Comparison of ENCODE assay signal across 12 mouse cellular contexts in genomic region chr11:119419327-119420118, GRCm38 (mm10). TPM values are rescaled to one million over a fixed set of nuclear protein-coding genes. Genes with fewer than 3 reads are reported as not detected.
DNase-seq lines count a peak whose midpoint lies in the region; ATAC-seq and TF ChIP-seq lines count a peak whose summit lies in the region.
"Had no signal": no experiment of that assay in that cellular context is flagged by ENCODE, and none has a peak within 500 bp of the region (broad histone marks: within the 10 kb centered on the region; RNA-seq: fewer than 3 reads in every experiment).

No protein-coding gene starts in this region.

- H3K4me3 ChIP-seq in heart, embryonic 10.5 days, result no peak overlapping the region
- H3K4me3 ChIP-seq in heart, embryonic 12.5 days, result no peak overlapping the region
- H3K4me3 ChIP-seq in lung, embryonic 14.5 days (ENCODE audit: low read depth, low read length), result no peak overlapping the region
- H3K4me3 ChIP-seq in lung, adult 2 months (replicated peaks; ENCODE audit: extremely low read depth, low read depth, low read length), result no peak overlapping the region
- H3K4me3 ChIP-seq in neural tube, embryonic 11.5 days (ENCODE audit: low read depth, low read length), result no peak overlapping the region
- H3K4me3 ChIP-seq in midbrain, embryonic 16.5 days (ENCODE audit: low read depth, low read length), result no peak overlapping the region

- no peak for ATAC-seq in heart, embryonic 12.5 days (ENCODE audit: insufficient number of reproducible peaks, low FRiP score)
- ATAC-seq in lung, embryonic 14.5 days (ENCODE audit: insufficient read depth), result no peak
- ATAC-seq in granulocyte monocyte progenitor cell, adult 5-6 weeks (replicated peaks; ENCODE audit: poor library complexity, severe bottlenecking), result peak; percentile 87
- ATAC-seq in neural tube, embryonic 11.5 days (ENCODE audit: insufficient read depth, low FRiP score, low TSS enrichment), result no peak
- ATAC-seq in midbrain, embryonic 16.5 days, result no peak

- no peaks in the 10 kb centered on the region for H3K9me3 ChIP-seq in heart, embryonic 10.5 days
- H3K9me3 ChIP-seq in heart, embryonic 12.5 days (replicated peaks), result no peaks in the 10 kb centered on the region
- no peaks in the 10 kb centered on the region for H3K9me3 ChIP-seq in lung, embryonic 14.5 days (ENCODE audit: low read depth, low read length)
- no peaks in the 10 kb centered on the region for H3K9me3 ChIP-seq in neural tube, embryonic 11.5 days (ENCODE audit: control insufficient read depth, low read length)
- H3K9me3 ChIP-seq in midbrain, embryonic 16.5 days (replicated peaks; ENCODE audit: control insufficient read depth, low read length, poor library complexity, severe bottlenecking), result no peaks in the 10 kb centered on the region
- H3K9me3 ChIP-seq: G1E had no signal

- TF ChIP-seq CTCF in lung, embryonic 14.5 days (IDR thresholded peaks at IDR 0.05; ENCODE audit: low read depth), result no peak
- no peak for TF ChIP-seq CTCF in lung, adult 2 months (IDR thresholded peaks at IDR 0.05; ENCODE audit: insufficient read depth, low read length)

- H3K9ac ChIP-seq in heart, embryonic 12.5 days, result no peak overlapping the region
- H3K9ac ChIP-seq in lung, embryonic 14.5 days, result no peak overlapping the region
- no peak overlapping the region for H3K9ac ChIP-seq in neural tube, embryonic 11.5 days (ENCODE audit: low read length)
- H3K9ac ChIP-seq in midbrain, embryonic 16.5 days (ENCODE audit: low read depth, low read length), result no peak overlapping the region

- H3K27me3 ChIP-seq in heart, embryonic 10.5 days (ENCODE audit: insufficient read depth, poor library complexity, severe bottlenecking), result no peaks in the 10 kb centered on the region
- no peaks in the 10 kb centered on the region for H3K27me3 ChIP-seq in heart, embryonic 12.5 days (replicated peaks)
- H3K27me3 ChIP-seq in lung, embryonic 14.5 days (ENCODE audit: insufficient read depth, low read length), result no peaks in the 10 kb centered on the region
- no peaks in the 10 kb centered on the region for H3K27me3 ChIP-seq in neural tube, embryonic 11.5 days (ENCODE audit: control insufficient read depth, insufficient read depth, low read length)
- H3K27me3 ChIP-seq in midbrain, embryonic 16.5 days (ENCODE audit: control insufficient read depth, insufficient read depth, low read depth, low read length), result no peaks in the 10 kb centered on the region

- H3K36me3 ChIP-seq in heart, embryonic 10.5 days, result peaks cover 70% of the 10 kb centered on the region
- peaks cover 78% of the 10 kb centered on the region for H3K36me3 ChIP-seq in heart, embryonic 12.5 days
- peaks cover 40% of the 10 kb centered on the region for H3K36me3 ChIP-seq in lung, embryonic 14.5 days (ENCODE audit: insufficient read depth)
- H3K36me3 ChIP-seq in neural tube, embryonic 11.5 days (ENCODE audit: control insufficient read depth, insufficient read depth, low read length), result no peaks in the 10 kb centered on the region
- H3K36me3 ChIP-seq in midbrain, embryonic 16.5 days (ENCODE audit: control insufficient read depth, insufficient read depth, low read length), result no peaks in the 10 kb centered on the region

- 54% methylated on average over 16 of the region's 16 CpGs for WGBS in heart, embryonic 10.5 days
- WGBS in heart, embryonic 12.5 days, result 55% methylated on average over 16 of the region's 16 CpGs
- 35% methylated on average over 16 of the region's 16 CpGs for WGBS in lung, embryonic 14.5 days
- WGBS in lung, adult 2 months, result 41% methylated on average over 16 of the region's 16 CpGs
- 62% methylated on average over 16 of the region's 16 CpGs for WGBS in neural tube, embryonic 11.5 days
- WGBS in midbrain, embryonic 16.5 days, result 66% methylated on average over 16 of the region's 16 CpGs

- peak overlapping the region; percentile 62 for H3K27ac ChIP-seq in heart, embryonic 10.5 days
- H3K27ac ChIP-seq in heart, embryonic 12.5 days (ENCODE audit: poor library complexity, severe bottlenecking), result no peak overlapping the region; the same call in 1 of the 2 replicates
- H3K27ac ChIP-seq in lung, embryonic 14.5 days (ENCODE audit: low read depth), result peak overlapping the region; percentile 83
- H3K27ac ChIP-seq in neural tube, embryonic 11.5 days (ENCODE audit: low read depth, low read length), result no peak overlapping the region
- no peak overlapping the region for H3K27ac ChIP-seq in midbrain, embryonic 16.5 days (ENCODE audit: low read length)
- H3K27ac ChIP-seq: macrophage had no signal

- H3K4me2 ChIP-seq in heart, embryonic 12.5 days, result no peak overlapping the region
- no peak overlapping the region; the same call in 1 of the 2 replicates for H3K4me2 ChIP-seq in lung, embryonic 14.5 days
- H3K4me2 ChIP-seq in neural tube, embryonic 11.5 days (ENCODE audit: low read depth), result no peak overlapping the region
- H3K4me2 ChIP-seq in midbrain, embryonic 16.5 days (ENCODE audit: low read length), result no peak overlapping the region

- H3K4me1 ChIP-seq in heart, embryonic 10.5 days, result peaks cover 13% of the 10 kb centered on the region
- peaks cover 13% of the 10 kb centered on the region; the same call in 1 of the 2 replicates for H3K4me1 ChIP-seq in heart, embryonic 12.5 days (replicated peaks)
- H3K4me1 ChIP-seq in lung, embryonic 14.5 days (ENCODE audit: insufficient read depth), result no peaks in the 10 kb centered on the region; the same call in 1 of the 2 replicates
- no peaks in the 10 kb centered on the region for H3K4me1 ChIP-seq in lung, adult 2 months (ENCODE audit: control insufficient read depth, insufficient read depth, low read length)
- H3K4me1 ChIP-seq in neural tube, embryonic 11.5 days (ENCODE audit: control insufficient read depth, insufficient read depth, low read length), result no peaks in the 10 kb centered on the region
- H3K4me1 ChIP-seq in midbrain, embryonic 16.5 days (ENCODE audit: control insufficient read depth, insufficient read depth, low read length), result no peaks in the 10 kb centered on the region

- DNase-seq in heart, embryonic 10.5 days (ENCODE audit: low spot score), result no peak
- DNase-seq in lung, embryonic 14.5 days, result peak; percentile 29
- no peak for DNase-seq in lung, adult 2 months
- peak; percentile 30 for DNase-seq in neural tube, embryonic 11.5 days (ENCODE audit: low spot score)
- DNase-seq in lung, postnatal 25 days (ENCODE audit: low spot score), result no peak
- DNase-seq: kidney, postnatal 14 days; spleen, adult 18-20 months had no signal

- TF ChIP-seq POLR2A in lung, adult 2 months (IDR thresholded peaks at IDR 0.05; ENCODE audit: borderline replicate concordance, extremely low read depth, low read depth, low read length), result no peak

RNA-seq across cellular contexts. Expression of gene Rnf213, which starts 26.6 kb away (rescaled TPM):
- polyA plus RNA-seq in heart, embryonic 10.5 days (2016; fragmentation: Nextera tagmentation; extraction: Ambion mirVana), result 7.5 and 9.5 TPM in 2 replicates
- 8.0 and 8.5 TPM in 2 replicates for polyA plus RNA-seq in heart, embryonic 12.5 days (2016; fragmentation: Nextera tagmentation; extraction: Ambion mirVana)
- 12.5 and 12.7 TPM in 2 replicates for polyA plus RNA-seq in lung, embryonic 14.5 days (2014; fragmentation: Nextera tagmentation; extraction: Ambion mirVana)
- 19.5 and 24.3 TPM in 2 replicates for polyA plus RNA-seq in lung, adult 2 months (2012; rRNA removed)
- 57.7 and 58.1 TPM in 2 replicates for total RNA-seq in granulocyte monocyte progenitor cell, adult 5-6 weeks (2014; fragmentation: Nextera tagmentation)
- 40.5 and 45.5 TPM in 2 replicates for total RNA-seq in granulocyte monocyte progenitor cell, adult 5-6 weeks (2017)
- 1.8 and 1.9 TPM in 2 replicates for polyA plus RNA-seq in neural tube, embryonic 11.5 days (2014; fragmentation: Nextera tagmentation; extraction: Ambion mirVana)
- 0.57 and 0.90 TPM in 2 replicates for polyA plus RNA-seq in midbrain, embryonic 16.5 days (2015; fragmentation: Nextera tagmentation; extraction: Ambion mirVana)

Comparison
In these comparisons a context has a peak if more than half of its experiments do, and no peak if none do; other contexts are left out.
1. DNase-seq: peak in lung, embryonic 14.5 days (single experiment) and neural tube, embryonic 11.5 days (single experiment); none in heart, embryonic 10.5 days (single experiment), lung, adult 2 months (single experiment) and lung, postnatal 25 days (single experiment).
2. H3K27ac ChIP-seq: peak in heart, embryonic 10.5 days (single experiment) and lung, embryonic 14.5 days (single experiment); none in heart, embryonic 12.5 days (single experiment), neural tube, embryonic 11.5 days (single experiment) and midbrain, embryonic 16.5 days (single experiment).